Mouse (Mus musculus) B cell, adult (primary cell): ENCODE results near the gene Ssr2. TPM values are rescaled to one million over a fixed set of nuclear protein-coding genes. Genes with fewer than 3 reads are reported as not detected.

Experiments used
- total RNA-seq: library from RNA; stranded (reverse); gene quantifications from 4 replicates; pipeline ENCODE4 v1.2.4, GENCODE M21; 2023; ENCODE audit not compliant: inconsistent age

The Ssr2 gene
- total RNA-seq: 60.6 to 67.5 TPM (median 65.5 TPM) in 4 replicates

DNA sequence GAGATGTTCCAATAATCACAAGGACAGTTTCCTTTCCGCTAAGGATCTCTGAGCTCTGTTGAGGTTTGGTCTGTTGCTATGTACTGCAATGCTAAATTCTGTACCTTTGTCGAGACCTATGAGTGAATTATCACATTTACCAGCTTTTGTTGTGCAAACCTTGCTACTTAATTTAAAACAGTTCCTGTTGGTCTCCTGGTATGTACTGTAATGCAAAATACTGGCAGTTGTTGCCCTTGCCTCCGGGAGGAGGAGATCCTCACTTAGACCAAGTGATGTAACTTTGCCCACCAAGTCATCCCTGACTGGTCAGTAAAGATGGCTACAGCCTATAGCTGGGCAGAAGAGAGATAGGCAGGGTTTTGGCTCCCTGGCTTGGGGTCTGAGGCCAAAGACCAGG is at the start of gene Ssr2:
Ssr2 (plus strand) TSS at position 337 of the 400 bp plus-strand sequence.

DNA sequence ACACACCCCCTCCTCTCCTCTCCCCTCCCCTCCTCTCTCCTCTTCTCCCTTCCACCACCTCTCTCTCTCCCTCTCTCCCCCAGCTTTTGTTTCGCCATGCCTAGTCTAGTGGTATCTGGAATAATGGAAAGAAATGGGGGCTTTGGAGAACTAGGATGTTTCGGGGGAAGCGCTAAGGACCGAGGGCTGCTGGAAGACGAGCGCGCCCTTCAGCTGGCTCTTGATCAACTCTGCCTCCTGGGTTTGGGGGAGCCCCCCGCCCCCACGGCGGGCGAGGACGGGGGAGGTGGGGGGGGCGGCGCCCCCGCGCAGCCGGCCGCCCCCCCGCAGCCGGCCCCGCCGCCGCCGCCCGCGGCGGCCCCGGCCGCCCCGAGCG is 43.4 kb upstream of the Ssr2 start, which contains the start of gene Mex3a:
Mex3a (plus strand) TSS at position 97 of the 376 bp plus-strand sequence.

DNA sequence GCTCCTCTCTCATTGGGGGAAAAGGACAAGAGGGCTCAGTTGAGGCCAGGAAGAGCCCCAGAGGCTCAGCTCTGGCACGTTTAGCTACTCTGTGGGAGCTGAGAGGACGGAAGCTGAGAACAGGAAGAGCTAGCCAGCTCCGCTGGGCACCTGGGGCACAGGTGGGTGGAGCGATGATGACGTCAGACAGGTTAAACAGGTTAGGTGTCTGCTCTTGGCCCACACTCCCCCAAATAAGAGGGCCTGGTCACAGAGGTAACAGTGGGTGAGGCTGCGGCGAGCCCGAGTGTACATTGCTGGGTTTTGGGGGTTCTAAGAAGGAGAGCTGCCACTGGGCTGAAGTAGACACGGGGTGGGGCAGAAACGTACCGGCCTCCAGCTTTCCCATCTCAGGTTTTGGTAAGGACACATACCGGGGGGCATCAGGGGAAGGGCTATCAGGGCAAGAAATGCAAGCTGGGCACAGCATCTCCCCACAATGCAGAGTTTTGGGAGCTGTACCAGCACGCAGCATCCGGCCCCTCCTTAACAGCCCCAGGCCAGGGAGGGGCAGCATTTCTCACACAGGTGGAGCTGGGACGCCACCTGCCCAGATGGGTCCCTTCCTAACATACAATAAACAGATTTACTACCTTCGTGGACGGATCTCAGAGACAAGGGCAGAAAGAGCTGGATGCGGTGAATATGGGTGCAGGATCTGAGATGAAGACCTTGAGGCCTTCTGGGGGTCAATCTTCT is 27.3 kb upstream of the Ssr2 start, which contains the start of gene Rab25:
Rab25 (minus strand) TSS at position 121 of the 738 bp plus-strand sequence.

DNA sequence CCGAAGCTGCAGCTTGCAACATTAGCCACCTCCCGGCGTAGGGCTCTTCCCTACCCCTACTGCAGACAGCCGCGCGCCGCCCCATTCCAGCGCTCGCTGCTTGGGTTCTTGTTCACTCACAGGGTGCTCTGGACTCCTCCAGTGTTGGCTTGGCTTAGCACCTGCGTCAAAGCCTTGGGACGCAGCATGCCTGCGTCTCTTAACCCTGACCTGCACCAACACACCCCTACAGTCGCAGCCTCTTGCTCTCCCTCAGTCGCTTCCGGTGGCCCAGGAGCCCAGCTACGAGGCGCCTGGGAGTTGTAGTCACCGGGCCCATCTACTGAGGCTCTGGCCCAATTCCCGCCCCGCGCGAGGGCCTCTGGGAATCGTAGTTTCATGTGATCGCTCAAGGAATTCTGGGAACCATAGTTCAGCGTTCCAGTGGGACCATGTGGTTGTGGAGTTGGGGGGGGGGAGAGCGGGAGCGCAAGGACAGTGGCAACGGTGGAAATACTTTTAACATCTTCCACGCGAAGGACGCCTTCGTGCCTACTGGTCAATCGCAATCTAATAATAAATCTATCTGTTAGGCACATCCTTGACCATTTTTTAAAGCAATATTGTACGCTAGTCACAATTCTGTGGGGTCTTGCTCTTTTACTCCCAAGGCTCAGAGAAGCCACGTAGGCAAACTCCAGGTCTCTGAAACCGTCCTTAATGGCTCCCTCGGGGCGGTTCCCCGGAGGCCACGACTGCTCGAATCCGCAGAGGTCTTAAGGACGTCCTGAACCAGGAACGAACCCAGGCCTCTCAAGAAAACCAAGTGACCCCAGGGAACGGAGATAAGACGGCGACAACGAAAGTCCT is 22.8 kb upstream of the Ssr2 start, which contains the start of gene Lamtor2:
Lamtor2 (minus strand) TSS at position 399 of the 849 bp plus-strand sequence.

DNA sequence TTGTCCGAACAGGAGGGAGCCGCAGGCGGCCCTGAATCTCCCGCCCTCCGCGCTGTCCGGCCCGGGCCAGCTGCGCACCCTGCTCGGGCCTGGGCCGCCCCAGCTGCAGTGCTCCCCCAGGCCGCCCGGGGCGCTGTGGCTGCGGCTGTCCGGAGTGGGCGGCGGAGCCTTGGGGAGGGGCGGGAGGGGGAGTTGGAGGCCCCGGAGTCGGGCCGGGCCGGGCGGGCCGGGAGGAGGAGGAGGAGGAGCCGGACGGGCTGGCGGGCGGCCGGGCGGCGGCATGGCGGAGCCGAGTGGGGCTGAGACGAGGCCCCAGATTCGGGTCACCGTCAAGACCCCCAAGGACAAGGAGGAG is 22.2 kb upstream of the Ssr2 start, which contains the start of gene Ubqln4:
Ubqln4 (plus strand) TSS at position 234 of the 355 bp plus-strand sequence.

DNA sequence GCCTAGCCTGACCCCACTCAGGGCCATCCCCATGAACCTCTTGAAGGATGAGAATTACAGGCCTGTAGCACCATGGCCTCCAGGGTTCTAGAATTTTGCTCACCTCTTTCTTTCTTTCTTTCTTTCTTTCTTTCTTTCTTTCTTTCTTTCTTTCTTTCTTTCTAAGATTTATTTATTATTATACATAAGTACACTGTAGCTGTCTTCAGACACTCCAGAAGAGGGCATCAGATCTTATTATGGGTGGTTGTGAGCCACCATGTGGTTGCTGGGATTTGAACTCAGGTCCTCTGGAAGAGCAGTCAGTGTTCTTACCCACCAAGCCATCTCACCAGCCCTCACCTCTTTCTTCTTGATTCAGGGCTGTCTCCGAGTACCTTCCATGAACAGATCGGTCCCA is 30.0 kb downstream of the Ssr2 start, which contains the start of gene Arhgef2:
Arhgef2 (plus strand) TSS at position 301 of the 400 bp plus-strand sequence.

Other genes with a start within 250 kb of the Ssr2 start
- gene Tmem79, start 239.7 kb upstream of the Ssr2 start, total RNA-seq: 0.66 to 1.9 TPM (median 1.2 TPM) in 4 replicates
- gene Smg5, start 239.6 kb upstream of the Ssr2 start, total RNA-seq: 104 to 116 TPM (median 111 TPM) in 4 replicates
- gene Paqr6, start 211.3 kb upstream of the Ssr2 start, total RNA-seq: 1.6 to 3.6 TPM (median 1.6 TPM) in 3 of 4 replicates, not detected in the other
- not detected in 4 replicates for gene Bglap3, start 203.1 kb upstream of the Ssr2 start, total RNA-seq
- not detected in 4 replicates for gene Bglap2, start 197.2 kb upstream of the Ssr2 start, total RNA-seq
- not detected in 4 replicates for gene Bglap, start 191.4 kb upstream of the Ssr2 start, total RNA-seq
- 56.7 to 66.9 TPM (median 64.0 TPM) in 4 replicates for gene Pmf1, start 165.5 kb upstream of the Ssr2 start, total RNA-seq
- gene Slc25a44, start 150.7 kb upstream of the Ssr2 start, total RNA-seq: 18.6 to 22.0 TPM (median 19.8 TPM) in 4 replicates
- 0.63 to 2.2 TPM (median 1.6 TPM) in 4 replicates for gene Sema4a, start 114.7 kb upstream of the Ssr2 start, total RNA-seq
- 18.4 to 22.9 TPM (median 21.7 TPM) in 4 replicates for gene Lmna, start 65.9 kb upstream of the Ssr2 start, total RNA-seq
- 1.1 to 1.6 TPM (median 1.4 TPM) in 4 replicates for gene Mex3a, start 43.5 kb upstream of the Ssr2 start, total RNA-seq
- gene Rab25, start 27.6 kb upstream of the Ssr2 start, total RNA-seq: 0.70 to 1.9 TPM (median 0.86 TPM) in 4 replicates
- gene Lamtor2, start 22.8 kb upstream of the Ssr2 start, total RNA-seq: 99.1 to 111 TPM (median 105 TPM) in 4 replicates
- 42.9 to 49.4 TPM (median 47.2 TPM) in 4 replicates for gene Ubqln4, start 22.1 kb upstream of the Ssr2 start, total RNA-seq
- 231 to 252 TPM (median 239 TPM) in 4 replicates for gene Arhgef2, start 30.1 kb downstream of the Ssr2 start, total RNA-seq
- gene Rxfp4, start 77.3 kb downstream of the Ssr2 start, total RNA-seq: not detected in 4 replicates
- 105 to 118 TPM (median 110 TPM) in 4 replicates for gene Khdc4, start 109.9 kb downstream of the Ssr2 start, total RNA-seq
- 28.5 to 37.3 TPM (median 33.7 TPM) in 4 replicates for gene Rit1, start 141.0 kb downstream of the Ssr2 start, total RNA-seq
- gene Syt11, start 199.3 kb downstream of the Ssr2 start, total RNA-seq: 3.2 to 4.4 TPM (median 3.9 TPM) in 4 replicates